Mouse (Mus musculus) CH12.LX (cell line): ENCODE measurements around the gene Tcf7.

Experiments
- CHD1 ChIP-seq: IDR thresholded peaks from 2 replicates; pipeline ENCODE4 v1.6.1; 2012; ENCODE audit warnings: low read depth, low read length, improper control_type of control experiment, inconsistent platforms
- CHD2 ChIP-seq: IDR thresholded peaks from 2 replicates; pipeline ENCODE4 v1.6.1; 2011; ENCODE audit warnings: low read length, improper control_type of control experiment
- CTCF ChIP-seq, 2 experiments: IDR thresholded peaks in 1 of 2; conservative IDR thresholded peaks in 1 of 2; 2 replicates each; pipeline ENCODE4 v1.5.1; 2011 to 2012; ENCODE audit warnings: low read depth in 2 of 2, low read length in 2 of 2, improper control_type of control experiment in 1 of 2, inconsistent platforms in 1 of 2, mild to moderate bottlenecking in 1 of 2, moderate library complexity in 1 of 2
- EP300 ChIP-seq: IDR thresholded peaks from 2 replicates; pipeline ENCODE4 v1.6.1; 2011; ENCODE audit warnings: low read length, improper control_type of control experiment
- ETS1 ChIP-seq: conservative IDR thresholded peaks from 2 replicates; pipeline ENCODE4 v1.6.1; 2012; ENCODE audit warnings: low read depth, mild to moderate bottlenecking, inconsistent platforms, low read length, improper control_type of control experiment, moderate library complexity
- GABPA ChIP-seq: IDR thresholded peaks from 2 replicates; pipeline ENCODE4 v1.6.1; 2012; ENCODE audit warnings: low read depth, low read length, improper control_type of control experiment, inconsistent platforms; ENCODE audit not compliant: insufficient replicate concordance
- IRF4 ChIP-seq: IDR thresholded peaks from 2 replicates; pipeline ENCODE4 v1.6.1; 2014; ENCODE audit warnings: low read depth, mild to moderate bottlenecking, inconsistent platforms, low read length, improper control_type of control experiment
- MAFK ChIP-seq: IDR thresholded peaks from 2 replicates; pipeline ENCODE4 v1.6.1; 2011; ENCODE audit warnings: low read length, improper control_type of control experiment; ENCODE audit not compliant: insufficient replicate concordance
- MAX ChIP-seq: IDR thresholded peaks from 2 replicates; pipeline ENCODE4 v1.6.1; 2011; ENCODE audit warnings: low read length, improper control_type of control experiment
- MEF2A ChIP-seq: IDR thresholded peaks from 2 replicates; pipeline ENCODE4 v1.6.1; 2014; ENCODE audit warnings: low read depth, mild to moderate bottlenecking, inconsistent platforms, low read length, improper control_type of control experiment, borderline replicate concordance
- MXI1 ChIP-seq: IDR thresholded peaks from 2 replicates; pipeline ENCODE4 v1.6.1; 2011; ENCODE audit warnings: mild to moderate bottlenecking, low read depth, low read length, improper control_type of control experiment
- NRF1 ChIP-seq: IDR thresholded peaks from 2 replicates; pipeline ENCODE4 v1.6.1; 2014; ENCODE audit warnings: low read depth, mild to moderate bottlenecking, inconsistent platforms, low read length, improper control_type of control experiment, moderate library complexity
- POLR2A ChIP-seq: IDR thresholded peaks from 2 replicates; pipeline ENCODE4 v1.6.1; 2011; ENCODE audit warnings: low read depth, mild to moderate bottlenecking, improper control_type of control experiment, low read length
- ZNF384 ChIP-seq: IDR thresholded peaks from 2 replicates; pipeline ENCODE4 v1.6.1; 2012; ENCODE audit warnings: low read depth, low read length, improper control_type of control experiment, inconsistent platforms

GRCm38 (mm10) chr11:52223968-52224682 lies 58.7 kb downstream of the Tcf7 start:
- no peak for TF ChIP-seq MEF2A
- TF ChIP-seq NRF1, result no peak
- no peak for TF ChIP-seq POLR2A
- TF ChIP-seq CTCF (conservative IDR thresholded peaks at IDR 0.05 in 1 of 2, IDR thresholded peaks at IDR 0.05 in 1 of 2; ENCODE audit: low read depth in 2 of 2, low read length in 2 of 2), result no peak
- no peak for TF ChIP-seq GABPA
- no peak for TF ChIP-seq EP300
- no peak for TF ChIP-seq MAX
- TF ChIP-seq CHD1, result no peak
- peak; percentile 16; the same call in 1 of the 2 replicates for TF ChIP-seq IRF4
- no peak for TF ChIP-seq CHD2
- no peak for TF ChIP-seq MXI1
- no peak for TF ChIP-seq ZNF384
- no peak for TF ChIP-seq MAFK
- TF ChIP-seq ETS1, result no peak
